Mouse (Mus musculus): Measurements from ENCODE around the gene Stra6l.

DNA sequence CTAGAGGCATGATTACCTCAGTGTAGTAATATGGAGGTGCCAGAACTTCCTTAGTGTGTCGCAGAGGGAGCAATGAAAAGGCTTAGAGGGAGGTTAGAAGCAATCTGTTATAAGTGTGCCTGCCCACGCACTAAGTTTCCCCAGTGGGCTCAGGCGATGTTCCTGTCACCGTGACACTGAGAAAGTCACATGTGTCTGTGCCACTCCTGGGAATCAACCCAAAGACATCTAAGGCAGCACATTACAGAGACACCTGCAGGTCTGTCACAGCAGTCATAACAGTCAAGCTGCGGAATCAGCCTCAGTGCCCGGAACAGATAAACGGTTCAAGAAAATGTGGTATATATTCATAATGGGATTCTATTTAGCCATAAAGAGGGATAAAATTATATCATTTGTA, 16.5 kb upstream of the Stra6l start:
- no peak for TF ChIP-seq CTCF (conservative IDR thresholded peaks at IDR 0.05; ENCODE audit: insufficient read depth, insufficient read length, low read depth, low read length)
- no peak for TF ChIP-seq POLR2A (IDR thresholded peaks at IDR 0.05; ENCODE audit: low read depth, low read length)
